Mouse (Mus musculus) liver, embryonic 13.5 days (tissue): ENCODE measurements around the gene Fhad1. TPM values are rescaled to one million over a fixed set of nuclear protein-coding genes. Genes with fewer than 3 reads are reported as not detected.
"Not testable (repeated sequence)": the region's sequence is repeated elsewhere in the genome, so short reads cannot be mapped to it uniquely, and the experiment has no call there.

Experiments used
- ATAC-seq: fragments of 200-750 bp; cut with Nextera tagmentation; 2 replicates; pipeline ENCODE4 v1.8.0; 2017; ENCODE audit warnings: low read depth, mild to moderate bottlenecking, moderate number of reproducible peaks, moderate library complexity
- DNase-seq: peaks from one replicate; pipeline ENCODE4 v3.0.0; 2022
- H3K27ac ChIP-seq: fragments of 300-500 bp; sonication (generic); 2 replicates; pipeline ENCODE4 v1.5.1; 2015; ENCODE audit warnings: moderate library complexity, mild to moderate bottlenecking, inconsistent platforms
- H3K27me3 ChIP-seq: fragments of 300-500 bp; sonication (generic); 2 replicates; pipeline ENCODE4 v1.6.1; 2015; ENCODE audit warnings: mild to moderate bottlenecking, inconsistent platforms
- H3K36me3 ChIP-seq: fragments of 300-500 bp; sonication (generic); 2 replicates; pipeline ENCODE4 v1.6.1; 2015; ENCODE audit warnings: mild to moderate bottlenecking, inconsistent platforms
- H3K4me1 ChIP-seq: fragments of 300-500 bp; sonication (generic); replicated peaks from 2 replicates; pipeline ENCODE4 v1.6.1; 2015; ENCODE audit warnings: inconsistent platforms
- H3K4me2 ChIP-seq: fragments of 300-500 bp; sonication (generic); 2 replicates; pipeline ENCODE4 v1.6.1; 2015; ENCODE audit warnings: inconsistent platforms, mild to moderate bottlenecking, moderate library complexity
- H3K4me3 ChIP-seq: fragments of 300-500 bp; sonication (generic); replicated peaks from 2 replicates; pipeline ENCODE4 v1.5.1; 2015; ENCODE audit warnings: mild to moderate bottlenecking, inconsistent platforms
- H3K9ac ChIP-seq: fragments of 300-500 bp; sonication (generic); 2 replicates; pipeline ENCODE4 v1.6.1; 2015; ENCODE audit warnings: mild to moderate bottlenecking, inconsistent platforms
- H3K9me3 ChIP-seq: fragments of 300-500 bp; sonication (generic); replicated peaks from 2 replicates; pipeline ENCODE4 v1.6.1; 2016; ENCODE audit warnings: inconsistent platforms
- WGBS: fragments of 180-500 bp; shearing (Covaris S2); methylation state at CpG from one replicate; pipeline ENCODE4 v1.1.7; 2015; ENCODE audit not compliant: insufficient replicate concordance; 5-methylcytosine and 5-hydroxymethylcytosine counted together
- polyA plus RNA-seq: library from polyadenylated mRNA; unstranded; fragments of >200 nt; fragmentation: Nextera tagmentation; extraction: Ambion mirVana; gene quantifications from 2 replicates; pipeline ENCODE4 v1.2.1, GENCODE M21; 2015

Fhad1 gene
- polyA plus RNA-seq, 1 experiment from 2014 or later = 0.32 TPM

DNA sequence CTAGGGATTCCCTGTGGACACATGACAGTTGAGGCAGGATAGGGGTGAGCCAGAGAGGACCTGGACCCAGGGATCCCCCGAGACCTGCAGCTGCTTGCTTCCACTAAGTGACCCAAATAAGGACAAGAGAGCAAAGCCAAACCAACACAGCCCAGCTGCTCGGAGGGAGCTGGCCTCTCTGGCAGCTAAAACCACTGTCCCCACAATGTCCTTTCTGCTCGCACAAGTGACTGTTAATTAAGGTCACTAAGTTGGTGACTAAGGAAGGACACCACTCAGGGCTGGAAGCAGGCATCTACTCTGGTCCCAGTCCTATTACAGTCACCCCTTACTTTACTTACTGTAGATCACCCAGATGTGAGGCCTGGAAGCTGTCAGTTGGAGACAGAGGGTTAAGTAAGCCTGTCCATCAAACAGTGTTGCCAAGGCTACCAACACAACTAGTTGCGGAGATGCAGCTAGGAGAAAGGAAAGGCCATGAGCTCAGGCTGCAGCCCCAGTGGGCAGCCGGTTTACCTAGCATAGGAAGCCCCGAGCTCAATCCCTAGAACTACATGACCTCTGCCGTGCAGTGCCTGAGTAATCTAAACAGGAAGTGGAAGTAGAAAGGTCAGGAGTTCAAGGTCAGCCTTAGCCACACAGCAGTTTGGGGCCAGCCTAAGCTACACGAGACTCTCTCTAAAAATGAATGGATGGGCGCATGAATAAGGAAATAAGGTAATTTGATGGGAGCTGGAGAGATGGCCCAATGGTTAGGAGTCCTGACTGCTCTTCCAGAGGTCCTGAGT, 39.0 kb upstream of the Fhad1 start:
- H3K9ac ChIP-seq = no peak overlapping the region
- H3K27me3 ChIP-seq = no peaks in the 10 kb centered on the region
- no peaks in the 10 kb centered on the region for H3K9me3 ChIP-seq
- peak overlapping the region; percentile 79 for H3K27ac ChIP-seq
- 40% methylated on average over 9 of the region's 9 CpGs for WGBS
- H3K4me1 ChIP-seq = peaks cover 72% of the 10 kb centered on the region
- H3K4me2 ChIP-seq = no peak overlapping the region
- H3K4me3 ChIP-seq = no peak overlapping the region
- DNase-seq (no peak), ATAC-seq (no peak)
- no peaks in the 10 kb centered on the region for H3K36me3 ChIP-seq

DNA sequence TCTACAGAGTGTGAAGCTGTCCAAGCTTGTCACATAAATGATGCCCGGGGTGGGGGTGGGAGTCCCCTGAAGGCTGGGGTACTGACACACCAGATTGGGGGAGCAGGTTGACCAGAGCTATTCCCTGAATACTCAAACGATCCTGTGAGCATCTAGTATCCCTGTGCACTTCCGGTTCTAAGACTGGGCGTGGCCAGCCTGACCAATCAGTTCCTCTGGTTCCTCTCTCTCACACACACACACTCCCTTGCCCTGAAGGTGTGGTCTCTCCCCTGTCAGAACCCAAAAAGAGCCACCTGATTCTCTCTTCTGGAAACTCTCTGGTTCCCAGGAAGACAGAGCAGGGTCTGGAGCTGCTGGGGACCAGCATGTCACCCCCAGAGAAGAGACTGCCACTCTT, 38.4 kb upstream of the Fhad1 start:
- DNase-seq (no peak), ATAC-seq (peak; percentile 33)
- Histone ChIP-seq H3K27me3 (no peaks in the 10 kb centered on the region), H3K9ac (no peak overlapping the region), H3K9me3 (no peaks in the 10 kb centered on the region), H3K4me3 (no peak overlapping the region), H3K4me2 (0 out of 2 replicates have a peak overlapping the region, but pooled peaks have one; percentile 8), H3K27ac (peak overlapping the region; percentile 79), H3K4me1 (peaks cover 78% of the 10 kb centered on the region), H3K36me3 (no peaks in the 10 kb centered on the region)
- 24% methylated on average over 4 of the region's 4 CpGs for WGBS

DNA sequence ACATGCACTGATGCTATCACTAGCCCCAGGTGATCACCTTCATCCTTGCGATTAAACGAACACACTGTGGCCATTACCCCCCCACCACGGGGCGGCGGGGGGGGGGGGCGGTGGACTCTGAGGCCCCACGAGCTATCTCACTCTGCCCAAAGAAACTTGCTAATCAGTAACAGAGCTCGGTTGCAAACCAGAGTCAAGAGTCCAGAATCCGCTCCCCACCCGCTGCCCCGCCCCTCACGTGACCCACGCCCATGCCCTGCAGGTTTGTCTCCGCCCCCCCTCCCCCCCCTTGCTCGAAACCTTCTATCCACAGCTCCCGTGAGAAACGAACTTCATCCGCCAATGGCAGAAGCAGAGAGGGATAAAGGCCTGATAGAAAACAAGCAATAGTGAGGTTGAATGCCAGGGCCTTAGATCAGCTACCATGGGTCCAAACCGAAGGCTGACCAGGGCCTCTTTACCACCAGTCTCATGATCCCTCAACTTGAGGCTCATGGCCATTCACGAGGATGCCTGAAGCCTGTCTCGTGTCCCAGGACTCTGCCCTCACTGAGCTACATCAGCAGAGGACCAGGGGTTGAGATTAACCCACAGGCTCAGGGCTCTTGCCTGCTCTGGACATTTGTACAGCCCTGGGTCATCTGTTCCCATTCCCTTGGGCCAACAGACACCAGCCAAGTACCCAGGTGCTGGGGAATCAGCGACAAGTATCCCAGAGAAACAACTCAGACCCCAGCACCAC, 37.7 kb upstream of the Fhad1 start:
- Histone ChIP-seq H3K4me3 (no peak overlapping the region), H3K9ac (no peak overlapping the region), H3K27ac (peak overlapping the region; percentile 79), H3K4me2 (peak overlapping the region; percentile 24; the same call in 1 of the 2 replicates), H3K36me3 (no peaks in the 10 kb centered on the region), H3K27me3 (no peaks in the 10 kb centered on the region), H3K4me1 (peaks cover 80% of the 10 kb centered on the region), H3K9me3 (no peaks in the 10 kb centered on the region)
- peak; percentile 34 for ATAC-seq
- WGBS = 30% methylated on average over 22 of the region's 22 CpGs
- no peak for DNase-seq

DNA sequence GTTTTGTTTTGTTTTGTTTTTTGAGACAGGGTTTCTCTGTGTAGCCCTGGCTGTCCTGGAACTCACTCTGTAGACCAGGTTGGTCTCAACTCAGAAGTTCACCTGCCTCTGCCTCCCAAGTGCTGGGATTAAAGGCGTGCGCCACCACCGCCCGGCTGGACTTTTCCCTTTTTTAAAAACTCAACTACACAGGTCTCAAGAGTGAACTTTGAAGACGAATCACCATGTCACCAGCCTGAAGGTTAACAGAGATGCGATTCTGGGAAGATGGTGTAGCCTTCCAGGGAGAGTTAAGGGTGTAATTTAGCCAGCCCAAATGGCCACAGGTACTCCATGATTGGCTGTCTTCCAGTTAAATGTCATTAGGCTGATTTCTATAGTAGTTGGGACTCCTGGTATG, 37.0 kb upstream of the Fhad1 start:
- WGBS = 72% methylated on average over 6 of the region's 6 CpGs
- H3K9me3 ChIP-seq, ATAC-seq, H3K36me3 ChIP-seq, H3K4me3 ChIP-seq, H3K27me3 ChIP-seq, DNase-seq, H3K9ac ChIP-seq: not testable (repeated sequence)
- Histone ChIP-seq H3K27ac (peak overlapping the region; percentile 48), H3K4me1 (peaks cover 83% of the 10 kb centered on the region), H3K4me2 (peak overlapping the region; percentile 24; the same call in 1 of the 2 replicates)

DNA sequence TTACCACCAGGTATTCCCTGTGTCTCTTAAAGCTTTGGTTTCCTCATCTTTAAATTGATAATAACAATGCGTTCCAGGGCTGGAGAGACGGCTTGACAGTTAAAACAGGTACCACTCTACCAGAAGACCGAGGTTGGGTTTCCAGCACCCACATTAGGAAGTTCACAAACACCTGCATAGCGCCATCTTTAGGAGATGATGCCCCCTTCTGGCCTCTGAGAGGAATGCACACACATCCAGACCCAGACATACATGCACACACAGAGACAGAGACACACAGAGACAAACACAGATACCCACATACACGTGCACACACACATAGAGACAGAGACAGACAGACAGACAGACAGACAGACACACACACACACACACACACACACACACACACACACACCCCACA, 35.1 kb upstream of the Fhad1 start:
- Histone ChIP-seq H3K27ac (no peak overlapping the region), H3K36me3 (no peaks in the 10 kb centered on the region), H3K4me1 (peaks cover 85% of the 10 kb centered on the region), H3K9me3 (no peaks in the 10 kb centered on the region), H3K27me3 (peaks cover 11% of the 10 kb centered on the region), H3K4me3 (no peak overlapping the region), H3K4me2 (no peak overlapping the region), H3K9ac (no peak overlapping the region)
- ATAC-seq = no peak
- no peak for DNase-seq
- 82% methylated on average over 5 of the region's 5 CpGs for WGBS

DNA sequence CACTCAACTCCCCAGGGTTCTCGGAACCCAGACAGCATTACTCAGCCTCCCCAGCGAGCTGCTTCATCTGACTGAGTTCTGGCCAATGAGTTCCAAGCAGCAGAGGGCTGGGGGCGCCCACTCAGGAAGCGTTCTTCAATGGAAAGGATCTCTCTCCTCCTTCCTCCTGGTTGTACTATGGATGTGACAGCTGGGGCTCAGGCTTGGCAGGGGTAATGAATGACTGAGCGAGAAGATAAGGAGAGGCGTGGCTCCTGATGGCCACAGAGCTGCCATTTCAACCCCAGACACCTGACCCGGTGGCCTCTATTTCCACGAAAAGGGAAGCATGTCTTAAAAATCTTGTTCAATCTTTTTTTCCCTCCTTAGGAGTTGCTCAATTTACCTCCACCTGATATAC, 33.5 kb upstream of the Fhad1 start:
- 14% methylated on average over 8 of the region's 8 CpGs for WGBS
- peak overlapping the region; percentile 15; the same call in 1 of the 2 replicates for H3K9ac ChIP-seq
- H3K4me1 ChIP-seq = peaks cover 76% of the 10 kb centered on the region
- peak overlapping the region; percentile 16; the same call in 1 of the 2 replicates for H3K4me3 ChIP-seq
- DNase-seq (no peak), ATAC-seq (peak; percentile 41; the same call in 1 of the 2 replicates)
- H3K9me3 ChIP-seq = no peaks in the 10 kb centered on the region
- H3K27me3 ChIP-seq = peaks cover 18% of the 10 kb centered on the region
- no peaks in the 10 kb centered on the region for H3K36me3 ChIP-seq
- peak overlapping the region; percentile 39 for H3K4me2 ChIP-seq
- 0 out of 2 replicates have a peak overlapping the region, but pooled peaks have one; percentile 5 for H3K27ac ChIP-seq

DNA sequence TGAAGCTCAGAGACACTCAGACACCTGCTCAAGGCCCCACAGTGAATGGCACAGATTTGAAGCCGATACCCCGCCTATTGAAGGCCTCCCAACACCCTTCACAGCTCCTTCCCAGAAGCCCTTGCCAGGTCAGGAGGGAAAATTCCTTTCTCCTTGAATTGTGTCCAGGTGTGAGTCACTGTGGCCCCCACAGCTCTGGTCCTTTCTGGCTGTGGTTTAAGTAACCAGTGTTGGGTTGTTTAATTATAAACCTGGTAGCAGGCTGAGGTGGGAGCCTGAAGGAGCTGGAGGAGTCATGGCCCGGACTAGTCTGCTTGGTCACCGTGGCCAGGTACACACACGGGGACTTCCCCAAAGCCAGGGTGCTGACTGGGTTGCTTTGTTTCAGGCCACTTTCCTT, 32.1 kb upstream of the Fhad1 start:
- no peaks in the 10 kb centered on the region for H3K36me3 ChIP-seq
- 72% methylated on average over 5 of the region's 5 CpGs for WGBS
- H3K9me3 ChIP-seq = no peaks in the 10 kb centered on the region
- ATAC-seq (no peak), DNase-seq (no peak)
- H3K4me3 ChIP-seq = no peak overlapping the region
- H3K9ac ChIP-seq = no peak overlapping the region
- peaks cover 27% of the 10 kb centered on the region for H3K27me3 ChIP-seq
- H3K4me2 ChIP-seq = no peak overlapping the region
- peaks cover 66% of the 10 kb centered on the region for H3K4me1 ChIP-seq
- no peak overlapping the region for H3K27ac ChIP-seq

DNA sequence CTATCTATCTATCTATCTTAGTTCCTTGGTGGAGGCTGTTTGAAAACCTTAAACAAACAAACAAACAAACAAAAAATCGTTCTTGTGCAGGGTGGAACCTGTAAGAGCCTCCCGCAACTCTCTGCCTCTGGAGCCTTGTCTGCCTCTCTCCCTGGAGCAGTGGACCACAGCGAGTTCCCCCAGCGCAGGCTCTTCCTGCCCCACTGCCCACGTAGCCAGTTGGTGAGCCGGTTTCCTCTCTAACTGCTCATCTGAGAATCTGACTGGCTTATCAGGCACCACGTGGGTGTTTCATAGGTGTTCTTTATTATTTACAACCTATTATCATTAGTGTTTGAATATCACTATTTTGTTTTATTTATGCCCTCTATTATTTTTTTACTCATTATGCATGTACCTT, 31.6 kb upstream of the Fhad1 start:
- peaks cover 2% of the 10 kb centered on the region; the same call in 1 of the 2 replicates for H3K36me3 ChIP-seq
- H3K27me3 ChIP-seq = peaks cover 27% of the 10 kb centered on the region
- 45% methylated on average over 7 of the region's 7 CpGs for WGBS
- H3K4me1 ChIP-seq = peaks cover 63% of the 10 kb centered on the region
- no peak overlapping the region for H3K27ac ChIP-seq
- H3K4me2 ChIP-seq = no peak overlapping the region
- H3K9ac ChIP-seq = no peak overlapping the region
- no peak for DNase-seq
- no peak for ATAC-seq
- H3K9me3 ChIP-seq = no peaks in the 10 kb centered on the region
- H3K4me3 ChIP-seq = no peak overlapping the region

DNA sequence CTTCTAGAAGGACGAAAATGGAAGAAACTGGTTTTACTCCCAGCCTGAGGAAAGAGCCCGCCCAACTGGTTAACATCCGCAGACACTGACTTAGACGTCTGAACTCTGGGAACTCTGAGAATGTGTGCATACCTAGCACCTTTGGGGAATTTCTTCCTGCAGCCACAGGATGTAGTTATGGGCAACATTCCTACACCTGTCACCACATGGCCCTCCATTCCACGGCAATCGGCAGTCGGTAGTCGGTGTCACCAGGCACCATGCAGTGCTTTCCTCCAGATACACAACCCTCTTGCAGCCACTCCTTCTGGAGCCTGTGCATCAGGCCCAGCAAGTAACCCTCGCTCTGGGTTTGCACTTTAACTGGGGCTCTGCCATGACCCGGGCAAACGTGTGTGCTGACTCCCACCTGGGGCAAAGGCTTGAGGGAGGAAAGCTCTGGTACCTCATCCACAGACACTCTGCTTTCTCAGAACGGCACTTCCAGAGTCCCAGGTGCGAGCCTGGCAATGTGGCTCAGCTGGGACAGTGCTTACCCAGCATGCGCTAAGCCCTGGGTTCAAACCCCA, 30.8 kb upstream of the Fhad1 start:
- Histone ChIP-seq H3K4me1 (peaks cover 61% of the 10 kb centered on the region), H3K27me3 (peaks cover 27% of the 10 kb centered on the region), H3K4me2 (no peak overlapping the region), H3K36me3 (peaks cover 3% of the 10 kb centered on the region; the same call in 1 of the 2 replicates), H3K9ac (no peak overlapping the region), H3K27ac (no peak overlapping the region), H3K9me3 (no peaks in the 10 kb centered on the region), H3K4me3 (no peak overlapping the region)
- DNase-seq = no peak
- WGBS = 72% methylated on average over 14 of the region's 14 CpGs
- no peak for ATAC-seq

DNA sequence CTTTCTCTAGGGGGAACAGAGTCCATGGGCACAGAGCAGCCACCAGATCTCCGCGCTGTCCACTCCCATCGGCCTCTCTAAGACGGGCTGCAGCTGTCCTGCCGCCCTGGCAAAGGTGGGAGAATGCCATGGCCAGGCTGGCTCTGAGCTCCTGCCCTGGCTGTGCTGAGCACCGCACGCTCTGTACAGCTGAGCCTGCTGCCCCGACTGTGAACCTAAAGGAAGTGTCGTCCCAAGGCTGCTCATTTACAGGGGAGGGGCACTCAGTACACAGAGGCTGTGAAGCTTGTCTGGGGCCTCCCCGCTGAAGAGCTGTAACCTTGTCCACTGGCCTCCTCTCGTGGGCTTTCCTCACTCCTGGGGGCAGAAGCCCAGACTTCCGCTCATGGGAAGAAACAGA, 29.6 kb upstream of the Fhad1 start:
- no peak overlapping the region for H3K4me2 ChIP-seq
- H3K4me1 ChIP-seq = peaks cover 61% of the 10 kb centered on the region
- DNase-seq (no peak), ATAC-seq (no peak)
- H3K27me3 ChIP-seq = peaks cover 27% of the 10 kb centered on the region
- 56% methylated on average over 12 of the region's 12 CpGs for WGBS
- no peak overlapping the region for H3K9ac ChIP-seq
- H3K36me3 ChIP-seq = peaks cover 3% of the 10 kb centered on the region; the same call in 1 of the 2 replicates
- H3K4me3 ChIP-seq = no peak overlapping the region
- H3K27ac ChIP-seq = no peak overlapping the region
- no peaks in the 10 kb centered on the region for H3K9me3 ChIP-seq

DNA sequence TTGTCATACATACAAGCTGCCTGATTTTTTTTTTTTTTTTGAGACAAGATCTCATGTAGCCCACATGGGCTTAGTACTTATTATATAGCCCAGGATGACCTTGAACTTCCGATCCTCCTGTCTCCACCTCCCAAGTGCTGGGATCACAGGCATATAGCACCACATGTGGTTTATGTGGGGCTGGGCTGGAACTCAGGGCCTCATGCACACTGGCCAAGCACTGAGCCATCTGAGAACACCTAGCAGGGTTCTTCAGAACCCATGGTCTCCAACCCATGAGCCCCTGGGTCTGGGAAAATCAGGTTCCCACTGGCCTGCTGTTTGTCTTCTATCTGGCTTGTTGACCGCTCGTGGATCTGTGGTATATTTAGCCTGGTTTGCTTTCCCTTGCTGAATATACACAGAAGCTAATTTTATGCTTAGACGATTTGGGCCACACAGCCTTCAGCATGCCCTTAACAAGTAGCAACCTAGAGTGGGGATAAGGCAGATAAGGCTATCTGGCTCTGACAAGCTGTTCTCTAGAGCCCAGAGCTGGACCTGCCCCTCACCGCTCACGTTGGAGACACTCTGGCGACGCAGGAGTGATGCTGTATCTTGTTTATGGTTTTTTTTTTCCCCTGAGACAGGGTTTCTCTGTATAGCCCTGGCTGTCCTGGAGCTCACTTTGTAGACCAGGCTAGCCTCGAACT, 24.9 kb upstream of the Fhad1 start:
- Histone ChIP-seq H3K4me1 (peaks cover 32% of the 10 kb centered on the region), H3K9ac (peak overlapping the region; percentile 39; the same call in 1 of the 2 replicates), H3K27me3 (peaks cover 17% of the 10 kb centered on the region), H3K36me3 (peaks cover 3% of the 10 kb centered on the region; the same call in 1 of the 2 replicates), H3K4me3 (no peak overlapping the region), H3K9me3 (no peaks in the 10 kb centered on the region), H3K27ac (peak overlapping the region; percentile 68), H3K4me2 (peak overlapping the region; percentile 44)
- ATAC-seq = peak; percentile 95
- DNase-seq = peak; percentile 38
- 32% methylated on average over 9 of the region's 9 CpGs for whole genome bisulfite sequencing
